Mouse (Mus musculus) embryonic fibroblast, embryonic 13.5 days (primary cell): ENCODE results near the gene Lclat1.
A peak's percentile ranks its signal among the peaks of the same experiment; 100 is the strongest.

ENCODE experiments used
- CTCF ChIP-seq: IDR thresholded peaks from 2 replicates; pipeline ENCODE4 v1.5.1; 2011; ENCODE audit warnings: mild to moderate bottlenecking, control low read depth, low read length, moderate library complexity, borderline replicate concordance; ENCODE audit not compliant: insufficient read depth
- POLR2A ChIP-seq: IDR thresholded peaks from 2 replicates; pipeline ENCODE4 v1.6.1; 2011; ENCODE audit warnings: low read depth, mild to moderate bottlenecking, control low read depth, low read length, moderate library complexity

DNA sequence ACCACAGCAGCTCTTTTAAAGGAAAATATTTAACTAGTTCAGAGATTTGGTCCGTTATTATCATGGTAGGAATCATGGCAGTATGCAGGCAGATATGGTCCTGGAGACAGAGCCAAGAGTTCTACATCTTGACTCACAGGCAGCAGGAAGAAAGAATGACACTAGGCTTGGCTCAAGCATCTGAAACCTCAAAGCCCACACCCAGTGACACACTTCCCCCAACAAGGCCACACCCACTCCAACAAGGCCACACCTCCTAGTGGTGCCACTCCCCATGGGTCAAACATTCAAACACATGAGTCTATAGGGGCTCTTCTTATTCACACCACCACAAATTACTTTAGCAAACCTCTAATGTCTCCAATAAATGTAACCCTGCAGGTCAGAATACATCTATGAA lies 45.1 kb upstream of the Lclat1 start:
- TF ChIP-seq POLR2A (0 out of 2 replicates have a peak, but pooled peaks have one; percentile 44), CTCF (no peak)
